Mouse (Mus musculus): ENCODE results near the gene Ric8a. TPM values are rescaled to one million over a fixed set of nuclear protein-coding genes. Genes with fewer than 3 reads are reported as not detected.
"Not testable (repeated sequence)": the region's sequence is repeated elsewhere in the genome, so short reads cannot be mapped to it uniquely, and the experiment has no call there.

Ric8a gene
- total RNA-seq, 1 experiment from 2014 or later, result 36.0 TPM

- ATAC-seq (replicated peaks; ENCODE audit: low read depth, poor library complexity, severe bottlenecking), result peak; percentile 73
These were observed 25.1 kb downstream of the Ric8a start, which contains the start of the genes Psmd13 and Sirt3 for GRCm38 (mm10) chr7:140881696-140882468. Gene Psmd13, plus strand, starts transcription at chr7:140881968. Gene Sirt3, minus strand, starts transcription at chr7:140882309.

- ATAC-seq (replicated peaks; ENCODE audit: low read depth, poor library complexity, severe bottlenecking), result peak; percentile 2; the same call in 1 of the 2 replicates
These were observed 25.7 kb downstream of the Ric8a start for GRCm38 (mm10) chr7:140882469-140882803.

GRCm38 (mm10) chr7:140890636-140891035 is 33.9 kb downstream of the Ric8a start:
- not testable (repeated sequence) for ATAC-seq (replicated peaks; ENCODE audit: low read depth, poor library complexity, severe bottlenecking)

GRCm38 (mm10) chr7:140894031-140894430 is 37.3 kb downstream of the Ric8a start:
- no peak for ATAC-seq (replicated peaks; ENCODE audit: low read depth, poor library complexity, severe bottlenecking)

- ATAC-seq (replicated peaks; ENCODE audit: low read depth, poor library complexity, severe bottlenecking), result no peak
These were observed 37.9 kb downstream of the Ric8a start for GRCm38 (mm10) chr7:140894611-140895010.

- no peak for ATAC-seq (replicated peaks; ENCODE audit: low read depth, poor library complexity, severe bottlenecking)
These were observed 41.1 kb downstream of the Ric8a start for GRCm38 (mm10) chr7:140897863-140898262.

- ATAC-seq (replicated peaks; ENCODE audit: low read depth, poor library complexity, severe bottlenecking), result no peak
These were observed 42.4 kb downstream of the Ric8a start for GRCm38 (mm10) chr7:140899121-140899520.

GRCm38 (mm10) chr7:140900220-140900619 is 43.5 kb downstream of the Ric8a start, which contains the start of gene Cox8b:
Gene Cox8b, minus strand, starts transcription at chr7:140900446.
- ATAC-seq (replicated peaks; ENCODE audit: low read depth, poor library complexity, severe bottlenecking), result no peak

- no peak for ATAC-seq (replicated peaks; ENCODE audit: low read depth, poor library complexity, severe bottlenecking)
These were observed 45.5 kb downstream of the Ric8a start for GRCm38 (mm10) chr7:140902036-140902875.

- peak; percentile 86 for ATAC-seq (replicated peaks; ENCODE audit: low read depth, poor library complexity, severe bottlenecking)
These were observed 46.5 kb downstream of the Ric8a start for GRCm38 (mm10) chr7:140903212-140903611.

GRCm38 (mm10) chr7:140905642-140906081 is 48.9 kb downstream of the Ric8a start:
- ATAC-seq (replicated peaks; ENCODE audit: low read depth, poor library complexity, severe bottlenecking), result no peak

GRCm38 (mm10) chr7:140907131-140907530 is 50.4 kb downstream of the Ric8a start:
- ATAC-seq (replicated peaks; ENCODE audit: low read depth, poor library complexity, severe bottlenecking), result no peak

- ATAC-seq (replicated peaks; ENCODE audit: low read depth, poor library complexity, severe bottlenecking), result no peak
These were observed 50.9 kb downstream of the Ric8a start for GRCm38 (mm10) chr7:140907697-140908096.

GRCm38 (mm10) chr7:140908181-140908580 is 51.4 kb downstream of the Ric8a start:
- ATAC-seq (replicated peaks; ENCODE audit: low read depth, poor library complexity, severe bottlenecking), result 0 out of 2 replicates have a peak, but pooled peaks have one; percentile 6

- peak; percentile 98 for ATAC-seq (replicated peaks; ENCODE audit: low read depth, poor library complexity, severe bottlenecking)
These were observed 51.9 kb downstream of the Ric8a start for GRCm38 (mm10) chr7:140908634-140909107.

- no peak for ATAC-seq (replicated peaks; ENCODE audit: low read depth, poor library complexity, severe bottlenecking)
These were observed 55.5 kb downstream of the Ric8a start for GRCm38 (mm10) chr7:140912293-140912692.

- no peak for ATAC-seq (replicated peaks; ENCODE audit: low read depth, poor library complexity, severe bottlenecking)
These were observed 56.2 kb downstream of the Ric8a start for GRCm38 (mm10) chr7:140912846-140913482.
